Mouse (Mus musculus): ENCODE results near the gene Ugt1a9.

DNA sequence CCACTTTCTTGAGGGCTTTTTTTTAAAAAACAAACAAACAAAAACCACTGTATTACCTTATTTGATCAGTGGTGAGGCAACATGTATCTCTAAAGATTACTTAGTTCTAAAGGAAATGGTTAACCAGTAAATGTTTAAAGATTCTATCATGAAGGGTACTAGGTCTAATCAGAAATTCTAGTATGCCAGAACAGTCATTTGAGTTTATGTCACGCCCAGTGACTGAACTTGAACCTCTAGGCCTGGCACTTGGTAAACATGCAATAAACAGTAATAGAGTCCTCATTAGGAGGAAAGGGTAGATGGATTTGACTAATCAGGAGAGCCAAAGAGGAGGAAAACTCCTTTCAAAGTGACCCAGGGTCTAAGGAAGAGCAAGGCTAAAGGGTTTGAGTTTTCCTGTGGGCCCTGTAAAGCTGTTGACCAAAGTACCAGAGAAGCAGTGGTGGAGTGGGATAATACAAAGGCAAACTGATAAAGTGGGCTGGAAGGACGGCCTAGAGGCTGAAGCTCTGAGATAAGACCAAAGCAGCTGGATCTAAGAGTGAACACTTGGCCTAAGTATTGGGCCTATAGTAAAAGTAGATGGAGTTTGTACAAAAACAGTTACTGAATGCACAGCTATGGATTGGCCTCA is 136.4 kb downstream of the Ugt1a9 start:
- TF ChIP-seq POLR2A (IDR thresholded peaks at IDR 0.05; ENCODE audit: insufficient read depth, low read depth, low read length), result no peak
- no peak for TF ChIP-seq CTCF (IDR thresholded peaks at IDR 0.05)
